Mouse (Mus musculus): Measurements from ENCODE around the gene Olfr718-ps1.
"Not testable (repeated sequence)": the region's sequence is repeated elsewhere in the genome, so short reads cannot be mapped to it uniquely, and the experiment has no call there.

Gene Olfr718-ps1

GRCm38 (mm10) chr5:143147481-143147880 lies at the start of gene Olfr718-ps1:
Gene Olfr718-ps1 (minus strand): TSS chr5:143147581.
- in situ Hi-C loops (cut with MboI) = no loop called here

- in situ Hi-C loops (cut with MboI) = no loop called here
Measured at GRCm38 (mm10) chr5:143196506-143196905, 49.1 kb upstream of the Olfr718-ps1 start.

- in situ Hi-C loops (cut with MboI) = no loop called here
Measured at GRCm38 (mm10) chr5:143195166-143195565, 47.8 kb upstream of the Olfr718-ps1 start.

- in situ Hi-C loops (cut with MboI) = not testable (repeated sequence)
Measured at GRCm38 (mm10) chr5:143194747-143195146, 47.4 kb upstream of the Olfr718-ps1 start.

- in situ Hi-C loops (cut with MboI) = no loop called here
Measured at GRCm38 (mm10) chr5:143192806-143193205, 45.4 kb upstream of the Olfr718-ps1 start.

- in situ Hi-C loops (cut with MboI) = not testable (repeated sequence)
Measured at GRCm38 (mm10) chr5:143188014-143188413, 40.6 kb upstream of the Olfr718-ps1 start.

GRCm38 (mm10) chr5:143180255-143181076 lies 33.1 kb upstream of the Olfr718-ps1 start, which contains the start of the genes Rbak and Spdye4b:
Gene Rbak (minus strand): TSS chr5:143180775.
Gene Spdye4b (plus strand): TSS chr5:143181017.
- in situ Hi-C loops (cut with MboI) = no loop called here

- in situ Hi-C loops (cut with MboI) = no loop called here
Measured at GRCm38 (mm10) chr5:143179179-143179578, 31.8 kb upstream of the Olfr718-ps1 start.

- in situ Hi-C loops (cut with MboI) = no loop called here
Measured at GRCm38 (mm10) chr5:143177541-143178200, 30.3 kb upstream of the Olfr718-ps1 start.

- in situ Hi-C loops (cut with MboI) = no loop called here
Measured at GRCm38 (mm10) chr5:143175970-143176369, 28.6 kb upstream of the Olfr718-ps1 start.

GRCm38 (mm10) chr5:143165508-143166070 lies 18.2 kb upstream of the Olfr718-ps1 start:
- in situ Hi-C loops (cut with MboI) = no loop called here

GRCm38 (mm10) chr5:143155534-143155933 lies 8.2 kb upstream of the Olfr718-ps1 start:
- in situ Hi-C loops (cut with MboI) = no loop called here

GRCm38 (mm10) chr5:143153756-143154155 lies 6.4 kb upstream of the Olfr718-ps1 start:
- in situ Hi-C loops (cut with MboI) = no loop called here

- in situ Hi-C loops (cut with MboI) = no loop called here
Measured at GRCm38 (mm10) chr5:143150044-143150443, 2.7 kb upstream of the Olfr718-ps1 start.

GRCm38 (mm10) chr5:143149536-143149935 lies 2.2 kb upstream of the Olfr718-ps1 start:
- in situ Hi-C loops (cut with MboI) = no loop called here

- in situ Hi-C loops (cut with MboI) = no loop called here
Measured at GRCm38 (mm10) chr5:143148661-143149060, 1.3 kb upstream of the Olfr718-ps1 start.

- in situ Hi-C loops (cut with MboI) = no loop called here
Measured at GRCm38 (mm10) chr5:143137580-143137979, 9.8 kb downstream of the Olfr718-ps1 start.

- in situ Hi-C loops (cut with MboI) = no loop called here
Measured at GRCm38 (mm10) chr5:143135042-143135441, 12.3 kb downstream of the Olfr718-ps1 start.

GRCm38 (mm10) chr5:143134216-143135010 lies 13.0 kb downstream of the Olfr718-ps1 start:
- in situ Hi-C loops (cut with MboI) = not testable (repeated sequence)

- in situ Hi-C loops (cut with MboI) = no loop called here
Measured at GRCm38 (mm10) chr5:143132935-143133514, 14.4 kb downstream of the Olfr718-ps1 start.

GRCm38 (mm10) chr5:143130342-143130741 lies 17.0 kb downstream of the Olfr718-ps1 start:
- in situ Hi-C loops (cut with MboI) = no loop called here
